Mouse (Mus musculus) ES-E14 (cell line): Measurements from ENCODE around the gene Muc3.

ENCODE experiments used
- CHD2 ChIP-seq: IDR thresholded peaks from 2 replicates; pipeline ENCODE4 v1.6.1; 2014; ENCODE audit warnings: mild to moderate bottlenecking, low read depth, low read length, inconsistent platforms
- HCFC1 ChIP-seq: IDR thresholded peaks from 2 replicates; pipeline ENCODE4 v1.6.1; 2012; ENCODE audit warnings: low read length, inconsistent platforms, borderline replicate concordance; ENCODE audit not compliant: insufficient read depth
- ZNF384 ChIP-seq: IDR thresholded peaks from 2 replicates; pipeline ENCODE4 v1.6.1; 2012; ENCODE audit warnings: low read depth, low read length, inconsistent platforms

DNA sequence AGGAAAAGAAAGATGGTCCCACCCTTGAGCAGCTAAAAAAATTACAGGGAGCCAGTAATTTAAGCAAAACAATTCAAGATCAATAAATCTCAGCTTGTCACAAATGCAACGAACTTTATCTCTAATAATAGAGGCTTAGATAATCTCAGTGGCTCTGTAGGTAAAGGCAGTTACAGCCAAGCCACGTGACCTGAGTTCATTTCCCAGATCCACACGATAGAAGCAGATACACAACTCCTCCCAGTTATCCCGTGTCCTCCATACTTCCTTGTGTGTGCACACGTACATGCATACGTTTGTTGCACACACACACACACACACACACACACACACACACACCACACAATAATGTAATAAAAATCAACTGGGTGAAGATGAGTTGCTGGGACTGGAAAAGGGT, 24.8 kb upstream of the Muc3 start:
- no peak for TF ChIP-seq HCFC1
- no peak for TF ChIP-seq ZNF384
- no peak for TF ChIP-seq CHD2
